Mouse (Mus musculus) natural killer cell, adult 2 months (primary cell): Measurements from ENCODE around the gene Tent5a.

Experiments used
- DNase-seq, 2 experiments: peaks; one replicate each; pipeline ENCODE4 v3.0.0; 2022; ENCODE audit warnings: low spot score in 2 of 2

The Tent5a gene

GRCm38 (mm10) chr9:85327242-85328211 lies at the start of gene Tent5a:
Gene Tent5a (minus strand): TSS chr9:85327348.
- peak; percentile 80 to 83 for DNase-seq

DNA sequence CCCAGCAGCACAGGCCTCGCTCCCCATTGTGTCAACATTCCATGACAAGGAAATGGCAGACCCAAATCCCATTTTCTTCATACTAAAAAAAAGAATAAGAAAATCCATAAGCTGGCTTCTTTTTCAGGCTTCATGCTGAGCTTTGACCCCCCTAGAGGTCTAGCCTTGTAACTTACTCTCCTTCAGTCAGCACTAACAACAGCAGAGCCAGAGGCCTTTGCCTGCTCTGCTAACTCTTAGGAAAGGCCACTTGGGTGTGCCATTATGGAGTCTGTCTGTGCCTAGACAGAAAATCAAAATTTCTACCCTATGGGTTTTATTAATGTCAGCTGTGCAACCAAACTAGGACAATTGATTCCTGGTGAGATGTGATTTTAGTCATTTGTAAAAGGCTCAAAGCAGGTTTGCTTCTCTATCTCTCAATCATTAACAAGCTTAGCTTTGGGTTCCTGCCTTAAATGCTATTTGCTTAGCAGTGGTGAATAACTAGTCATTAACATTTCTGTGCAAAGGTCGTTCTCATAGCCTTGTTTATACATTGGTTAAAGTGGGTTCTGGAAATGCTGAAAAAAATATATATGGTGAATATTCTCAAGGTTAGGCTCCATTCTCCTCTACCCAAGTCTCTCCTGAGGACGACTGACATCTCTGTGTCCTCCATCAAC lies 49.6 kb upstream of the Tent5a start:
- no peak for DNase-seq

DNA sequence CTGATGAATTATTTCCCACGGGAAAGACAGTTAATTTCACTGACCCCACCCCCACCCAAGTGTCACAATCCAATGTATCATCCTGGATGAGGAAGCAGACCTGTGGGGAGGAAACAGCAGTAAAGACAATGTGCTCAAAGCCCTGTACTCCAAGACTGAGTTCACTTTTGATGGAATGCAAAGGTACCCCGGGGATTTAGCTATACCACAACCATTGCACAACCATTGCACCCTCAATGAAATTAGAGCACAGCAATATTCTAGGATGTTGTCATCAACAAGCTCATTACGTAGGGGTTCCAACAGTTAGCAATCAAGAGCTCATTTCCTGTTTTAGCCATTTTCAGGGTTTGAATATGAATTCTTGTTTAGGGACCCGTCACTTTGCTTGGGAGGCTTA lies 48.0 kb upstream of the Tent5a start:
- no peak for DNase-seq

GRCm38 (mm10) chr9:85372034-85372433 lies 44.9 kb upstream of the Tent5a start:
- no peak for DNase-seq

GRCm38 (mm10) chr9:85369512-85369911 lies 42.4 kb upstream of the Tent5a start:
- DNase-seq: no peak

DNA sequence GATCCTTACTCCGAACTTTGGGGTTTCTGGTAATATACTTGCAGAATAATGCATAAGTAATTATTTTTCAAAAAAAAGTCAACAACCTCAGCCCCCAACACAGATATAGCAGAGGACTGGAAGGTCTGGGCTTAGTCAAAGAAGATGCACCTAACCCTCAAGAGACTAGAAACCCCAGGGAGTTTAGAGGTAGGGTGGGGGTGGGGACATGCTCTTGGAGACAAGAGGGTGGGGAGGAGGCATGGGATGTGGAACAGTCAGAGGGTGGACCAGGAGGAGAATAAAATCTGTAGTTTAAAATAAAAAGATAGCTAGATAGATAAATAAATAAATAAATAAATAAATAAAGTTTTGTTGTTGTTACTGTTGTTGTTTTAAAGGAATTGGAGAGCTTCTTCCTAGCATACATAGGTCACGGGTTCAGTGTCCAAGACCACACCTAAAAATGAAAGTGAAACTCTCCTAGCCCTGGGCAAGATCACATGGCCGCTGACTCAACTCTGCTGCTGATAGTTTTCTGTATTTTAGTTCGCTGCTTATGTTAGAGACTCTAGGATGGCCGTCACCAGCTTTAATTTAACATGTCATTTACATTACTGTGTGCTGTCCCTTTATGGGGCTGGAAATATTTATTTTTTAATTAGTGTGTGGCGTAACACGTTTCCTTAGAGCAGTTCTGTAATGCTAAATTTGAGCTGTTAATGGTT lies 30.2 kb upstream of the Tent5a start:
- DNase-seq: no peak

GRCm38 (mm10) chr9:85355559-85355958 lies 28.4 kb upstream of the Tent5a start:
- DNase-seq: no peak

GRCm38 (mm10) chr9:85347823-85348523 lies 20.8 kb upstream of the Tent5a start:
- no peak for DNase-seq

GRCm38 (mm10) chr9:85342892-85343785 lies 16.0 kb upstream of the Tent5a start:
- no peak for DNase-seq

- peak in 1 of 2 experiments; percentile 12 for DNase-seq
These were observed 13.2 kb upstream of the Tent5a start for GRCm38 (mm10) chr9:85340303-85340702.

GRCm38 (mm10) chr9:85336046-85336445 lies 8.9 kb upstream of the Tent5a start:
- DNase-seq: no peak

DNA sequence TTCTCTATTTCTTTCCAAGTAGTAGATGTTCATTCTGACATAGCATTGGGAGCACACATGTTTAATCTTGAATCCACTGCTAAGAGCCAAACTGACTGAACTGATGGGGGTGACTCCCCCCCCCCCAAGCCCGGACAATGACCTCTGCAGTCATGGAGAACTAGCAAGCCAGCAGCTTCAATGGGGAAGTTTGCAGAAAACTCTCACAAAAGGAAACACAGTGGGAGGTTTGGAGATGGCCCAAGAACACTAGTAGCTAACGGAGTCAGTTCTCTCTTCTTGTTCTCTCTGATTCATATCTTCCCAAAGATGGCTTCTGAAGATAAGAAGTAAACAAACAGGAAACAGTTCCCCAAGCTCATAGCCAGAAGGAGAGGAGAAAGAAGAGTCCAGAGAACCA lies 4.4 kb upstream of the Tent5a start:
- no peak for DNase-seq

DNA sequence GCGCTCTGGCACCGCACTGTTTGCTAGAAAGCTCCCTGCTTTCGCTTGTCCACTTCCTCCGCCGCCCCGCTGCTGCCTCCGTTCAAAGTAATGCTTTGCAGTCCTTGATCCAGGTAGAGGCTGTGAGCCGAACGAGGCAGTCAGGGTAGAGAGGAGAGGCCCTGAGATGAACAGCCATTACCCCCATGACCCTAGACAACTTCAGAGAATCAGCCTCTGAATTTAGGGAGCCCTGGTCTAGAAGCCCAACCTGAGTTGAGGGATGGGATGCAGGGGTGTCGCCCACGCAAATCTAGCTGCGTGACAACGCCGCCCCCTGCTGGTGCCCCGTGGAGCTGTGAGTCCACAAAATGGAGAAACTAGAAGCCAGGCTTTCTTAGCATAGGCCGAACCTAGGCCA lies 1.1 kb upstream of the Tent5a start:
- DNase-seq: peak; percentile 82 to 86

GRCm38 (mm10) chr9:85326292-85327241 lies 581 bp downstream of the Tent5a start:
- DNase-seq: peak; percentile 13 to 31

GRCm38 (mm10) chr9:85325201-85325868 lies 1.8 kb downstream of the Tent5a start:
- no peak for DNase-seq

DNA sequence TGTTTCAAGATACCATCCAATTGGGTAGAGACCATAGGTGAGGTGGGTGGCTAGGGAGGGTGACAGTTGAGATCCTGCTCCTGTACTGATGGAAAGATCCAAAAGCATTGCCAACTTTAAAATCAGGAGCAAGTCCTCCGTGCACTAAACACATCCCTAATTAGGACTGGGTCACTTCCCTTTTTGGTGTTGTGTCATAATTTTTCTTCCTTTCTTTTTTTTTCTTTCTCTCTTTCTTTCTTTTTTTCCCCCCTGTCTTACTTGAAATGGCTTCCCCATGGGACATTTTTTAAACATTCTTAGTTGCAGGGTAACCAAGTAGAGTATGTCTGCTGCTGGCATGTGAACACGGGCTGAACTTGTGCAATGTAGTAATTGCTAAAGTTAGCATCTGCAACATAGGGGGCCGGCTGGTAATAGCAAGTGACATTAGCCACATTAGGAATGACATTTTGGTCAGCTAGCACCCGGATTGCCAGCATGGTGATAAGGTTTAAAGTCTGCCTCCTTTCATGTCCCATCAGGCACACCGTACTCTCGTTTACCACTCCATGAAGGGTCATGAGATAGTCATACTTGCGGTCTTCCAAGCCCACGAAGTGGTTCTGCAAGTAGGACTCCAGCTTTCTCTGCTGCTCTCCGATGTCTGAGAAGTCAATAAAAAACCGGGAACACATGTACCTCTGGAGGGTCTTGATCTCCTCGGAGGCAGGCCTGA lies 2.8 kb downstream of the Tent5a start:
- DNase-seq: no peak

DNA sequence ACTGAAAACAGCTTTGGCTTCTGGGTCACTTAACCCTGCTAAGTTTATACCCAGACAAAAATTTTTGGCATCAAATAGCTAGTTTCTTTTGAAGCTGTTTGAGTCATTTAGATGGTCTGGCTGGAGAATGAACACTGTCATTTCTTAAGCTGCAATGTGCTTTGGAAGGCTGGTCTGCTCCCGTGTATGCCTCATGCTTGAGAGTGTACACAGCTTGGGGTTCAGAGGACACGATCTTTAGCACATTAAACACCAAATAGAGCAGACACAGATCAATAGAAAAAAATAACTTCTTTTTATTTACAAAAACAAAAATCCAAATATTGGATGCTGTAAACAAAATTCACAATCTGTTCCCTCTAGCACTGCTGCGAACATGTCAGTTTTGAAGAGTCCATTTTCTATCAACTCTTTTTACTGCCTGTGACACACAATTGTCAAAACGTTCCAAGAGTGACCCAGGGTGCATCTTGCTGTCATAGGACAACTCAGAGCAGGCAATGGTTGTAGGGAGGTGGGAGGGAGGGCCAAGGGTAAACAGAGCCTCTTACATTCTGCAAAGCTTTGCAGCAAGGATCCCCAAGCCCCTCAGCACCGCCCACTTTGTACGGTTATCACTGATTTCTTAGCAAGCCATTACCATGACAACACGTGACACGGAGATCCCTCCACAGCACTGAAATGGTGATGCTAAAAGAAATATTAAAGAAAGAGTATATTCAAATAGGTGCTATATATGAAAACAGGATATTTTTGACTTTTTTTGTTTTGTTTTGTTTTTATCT lies 6.8 kb downstream of the Tent5a start:
- no peak for DNase-seq
